Mouse (Mus musculus): ENCODE measurements around the gene Ctsa.
A peak's percentile ranks its signal among the peaks of the same experiment; 100 is the strongest.

Gene Ctsa

GRCm38 (mm10) chr2:164879568-164880277, 47.0 kb downstream of the Ctsa start:
- DNase-seq: peak; percentile 90 to 95

- DNase-seq: peak in 1 of 2 experiments; percentile 11
Observed at GRCm38 (mm10) chr2:164882619-164883018, 49.9 kb downstream of the Ctsa start.

DNA sequence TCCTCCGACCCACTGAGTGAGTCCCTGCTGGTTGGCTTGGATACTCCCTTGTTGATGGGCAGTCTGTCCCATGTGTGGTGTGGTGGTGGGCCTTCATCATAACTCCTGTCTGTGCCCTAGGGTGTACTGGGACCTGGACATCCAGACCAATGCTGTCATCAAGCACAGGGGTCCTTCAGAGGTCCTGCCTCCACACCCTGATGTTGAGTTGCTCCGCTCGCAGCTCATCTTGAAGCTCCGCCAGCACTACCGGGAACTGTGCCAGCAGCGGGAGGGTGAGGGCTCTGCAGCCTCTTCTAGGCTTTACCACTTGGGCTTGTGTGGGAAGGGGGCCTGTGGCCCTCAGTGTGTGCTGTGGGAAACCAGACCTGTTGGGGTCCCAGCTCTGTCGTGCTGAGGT, 53.1 kb downstream of the Ctsa start:
- DNase-seq: peak; percentile 84 to 87

DNA sequence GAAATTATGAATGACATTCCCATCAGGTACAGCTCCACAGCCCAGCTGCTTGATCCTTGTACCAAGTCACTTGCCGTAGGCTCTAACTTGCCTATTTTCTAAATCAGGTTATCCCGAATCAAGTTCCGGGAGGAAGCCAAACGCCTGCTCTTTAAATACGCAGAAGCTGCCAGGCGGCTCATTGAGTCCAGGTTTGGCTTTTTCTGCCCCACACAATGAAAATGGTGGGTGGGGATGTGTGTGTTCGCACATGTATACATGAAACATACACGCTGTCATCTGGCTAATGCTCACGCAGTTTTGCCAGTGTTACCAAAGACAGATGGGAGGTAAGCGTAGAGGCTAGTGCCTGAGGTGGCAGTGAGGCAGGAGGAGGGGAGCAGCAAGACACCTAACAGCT, 53.9 kb downstream of the Ctsa start:
- DNase-seq: no peak

DNA sequence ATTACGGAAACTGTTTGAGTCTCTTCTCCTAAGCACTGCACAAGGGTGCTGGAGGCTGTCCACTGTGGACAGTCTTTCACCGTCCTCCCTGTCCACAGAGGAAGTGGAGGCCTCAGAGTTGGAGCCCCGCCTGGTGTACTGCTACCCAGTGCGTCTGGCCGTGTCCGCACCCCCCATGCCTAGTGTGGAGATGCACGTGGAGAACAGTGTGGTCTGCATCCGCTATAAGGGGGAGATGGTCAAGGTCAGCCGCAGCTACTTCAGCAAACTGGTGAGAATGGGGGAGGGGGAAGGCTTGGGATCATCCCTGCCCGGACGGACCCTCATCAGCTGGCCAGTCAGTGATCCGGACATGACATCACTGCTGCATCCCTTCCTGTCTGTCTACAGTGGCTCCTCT, 56.3 kb downstream of the Ctsa start:
- peak in 1 of 2 experiments; percentile 15 for DNase-seq

DNA sequence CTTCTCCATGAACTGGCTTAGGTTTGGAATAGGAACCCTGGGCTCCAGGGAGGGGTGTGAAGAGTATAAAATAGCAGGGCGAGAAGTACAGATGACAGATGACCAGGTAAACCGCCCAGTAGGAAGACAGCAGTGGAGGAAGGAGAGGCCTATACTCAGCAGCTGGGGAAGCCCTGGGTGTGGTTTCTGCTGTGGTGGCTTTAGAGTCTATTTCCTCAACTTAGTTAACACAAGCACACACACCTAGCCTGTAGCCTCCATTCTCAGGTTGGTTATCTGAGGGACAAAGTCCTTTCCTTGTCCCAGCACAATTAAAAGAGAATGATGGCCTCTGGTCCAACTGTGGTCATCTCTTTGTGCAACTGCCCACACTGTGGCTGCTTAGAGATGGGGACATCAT, 57.3 kb downstream of the Ctsa start:
- DNase-seq: no peak

All from cerebellum, adult 18-20 months (tissue).